Mouse (Mus musculus) stomach, postnatal 0 days (tissue): ENCODE measurements around the gene Myo9a. TPM values are rescaled to one million over a fixed set of nuclear protein-coding genes. Genes with fewer than 3 reads are reported as not detected.

Source experiments
- ATAC-seq: fragments of 200-750 bp; cut with Nextera tagmentation; 2 replicates; pipeline ENCODE4 v1.8.0; 2017; ENCODE audit not compliant: low FRiP score, low TSS enrichment
- DNase-seq: peaks from one replicate; pipeline ENCODE4 v3.0.0-alpha.2; 2016; ENCODE audit warnings: low spot score
- H3K27ac ChIP-seq: fragments of 300-500 bp; sonication (generic); replicated peaks from 2 replicates; pipeline ENCODE4 v1.5.1; 2014; ENCODE audit warnings: mild to moderate bottlenecking, control low read depth
- H3K27me3 ChIP-seq: fragments of 300-500 bp; sonication (generic); 2 replicates; pipeline ENCODE4 v1.6.1; 2014; ENCODE audit warnings: low read length; ENCODE audit not compliant: control insufficient read depth, insufficient read depth
- H3K36me3 ChIP-seq: fragments of 300-500 bp; sonication (generic); 2 replicates; pipeline ENCODE4 v1.6.1; 2014; ENCODE audit warnings: low read length, mixed read lengths; ENCODE audit not compliant: control insufficient read depth, insufficient read depth
- H3K4me1 ChIP-seq: fragments of 300-500 bp; sonication (generic); replicated peaks from 2 replicates; pipeline ENCODE4 v1.6.1; 2014; ENCODE audit warnings: antibody characterized with exemption; ENCODE audit not compliant: control insufficient read depth, insufficient read depth
- H3K4me2 ChIP-seq: fragments of 300-500 bp; sonication (generic); replicated peaks from 2 replicates; pipeline ENCODE4 v1.6.1; 2014; ENCODE audit warnings: low read depth, mild to moderate bottlenecking, control low read depth, moderate library complexity
- H3K4me3 ChIP-seq: fragments of 300-500 bp; sonication (generic); 2 replicates; pipeline ENCODE4 v1.5.1; 2014; ENCODE audit warnings: low read depth, low read length, control low read depth
- H3K9ac ChIP-seq: fragments of 300-500 bp; sonication (generic); 2 replicates; pipeline ENCODE4 v1.6.1; 2014; ENCODE audit warnings: mild to moderate bottlenecking, low read length, control low read depth, mixed read lengths
- H3K9me3 ChIP-seq: fragments of 300-500 bp; sonication (generic); 2 replicates; pipeline ENCODE4 v1.6.1; 2016; ENCODE audit warnings: low read length; ENCODE audit not compliant: control insufficient read depth
- CTCF ChIP-seq: IDR thresholded peaks from 2 replicates; pipeline ENCODE4 v1.5.1; 2016; ENCODE audit warnings: antibody characterized with exemption, low read depth, mild to moderate bottlenecking, moderate library complexity
- EP300 ChIP-seq: optimal IDR thresholded peaks from 2 replicates; pipeline ENCODE3; 2016; ENCODE audit warnings: antibody characterized with exemption
- WGBS: fragments of 180-500 bp; shearing (Covaris S2); extraction: QIAGEN DNeasy Blood & Tissue Kit; methylation state at CpG from one replicate; pipeline ENCODE4 v1.1.7; 2014; 5-methylcytosine and 5-hydroxymethylcytosine counted together
- polyA plus RNA-seq: library from polyadenylated mRNA; unstranded; fragments of >200 nt; fragmentation: Nextera tagmentation; extraction: Ambion mirVana; gene quantifications from 2 replicates; pipeline ENCODE4 v1.2.1, GENCODE M21; 2015

Gene Myo9a
- polyA plus RNA-seq, 1 experiment from 2014 or later: 4.0 TPM

DNA sequence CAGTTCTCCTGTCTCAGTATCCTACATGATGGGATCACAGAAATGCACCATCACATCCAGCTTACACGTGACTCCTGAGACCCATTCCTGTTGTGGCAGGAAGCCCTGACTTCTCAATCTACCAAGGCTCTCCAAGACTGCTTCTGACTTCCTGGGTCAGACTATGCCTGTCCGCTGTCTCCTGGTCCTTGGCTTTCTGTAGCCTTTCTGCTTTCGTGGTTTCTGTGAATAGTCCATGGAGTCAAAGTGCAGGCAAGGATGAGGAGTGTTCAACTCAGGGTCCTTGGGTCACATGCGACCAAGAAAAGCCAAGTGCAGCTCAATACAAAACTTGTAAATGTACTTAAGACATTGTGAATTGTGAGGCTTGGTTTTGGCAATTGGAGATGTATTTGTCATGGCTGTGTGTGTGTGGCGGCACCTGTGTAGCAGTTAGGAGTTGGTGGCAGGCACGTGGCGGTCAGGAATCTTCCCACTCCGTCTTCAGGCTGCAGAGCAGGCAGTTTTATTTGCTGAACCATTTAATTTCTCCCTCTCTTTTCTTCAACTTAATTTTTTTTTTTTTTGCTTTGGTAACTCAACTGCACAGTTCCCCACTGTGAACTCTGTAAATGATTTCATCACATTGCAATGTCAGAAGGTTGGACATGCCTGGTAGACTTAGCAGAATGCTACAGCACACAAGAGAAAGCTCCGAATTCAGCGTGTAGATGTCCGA is 23.0 kb upstream of the Myo9a start:
- H3K36me3 ChIP-seq: no peaks in the 10 kb centered on the region
- DNase-seq (no peak), ATAC-seq (no peak)
- TF ChIP-seq CTCF (no peak), EP300 (no peak)
- no peak overlapping the region for H3K4me3 ChIP-seq
- no peak overlapping the region for H3K9ac ChIP-seq
- no peaks in the 10 kb centered on the region for H3K27me3 ChIP-seq
- no peak overlapping the region for H3K4me2 ChIP-seq
- H3K27ac ChIP-seq: no peak overlapping the region
- no peaks in the 10 kb centered on the region for H3K9me3 ChIP-seq
- WGBS: 74% methylated on average over 11 of the region's 11 CpGs
- H3K4me1 ChIP-seq: no peaks in the 10 kb centered on the region; the same call in 1 of the 2 replicates

- no peak overlapping the region for H3K27ac ChIP-seq
- no peaks in the 10 kb centered on the region for H3K4me1 ChIP-seq
- TF ChIP-seq EP300 (no peak), CTCF (no peak)
- WGBS: 84% methylated on average over 5 of the region's 5 CpGs
- H3K36me3 ChIP-seq: no peaks in the 10 kb centered on the region
- no peak overlapping the region for H3K4me3 ChIP-seq
- ATAC-seq (no peak), DNase-seq (no peak)
- H3K4me2 ChIP-seq: no peak overlapping the region
- no peak overlapping the region for H3K9ac ChIP-seq
- no peaks in the 10 kb centered on the region for H3K27me3 ChIP-seq
- no peaks in the 10 kb centered on the region for H3K9me3 ChIP-seq
These were observed 19.6 kb upstream of the Myo9a start for GRCm38 (mm10) chr9:59731136-59731535.

GRCm38 (mm10) chr9:59733075-59733474 is 17.6 kb upstream of the Myo9a start:
- Histone ChIP-seq H3K27ac (peak overlapping the region; percentile 53), H3K27me3 (no peaks in the 10 kb centered on the region), H3K4me3 (no peak overlapping the region), H3K9ac (no peak overlapping the region), H3K4me2 (no peak overlapping the region), H3K36me3 (no peaks in the 10 kb centered on the region), H3K9me3 (no peaks in the 10 kb centered on the region), H3K4me1 (no peaks in the 10 kb centered on the region)
- TF ChIP-seq EP300: no peak
- no peak for TF ChIP-seq CTCF
- 54% methylated on average over 6 of the region's 6 CpGs for WGBS
- DNase-seq (no peak), ATAC-seq (0 out of 2 replicates have a peak, but pooled peaks have one; percentile 35)

DNA sequence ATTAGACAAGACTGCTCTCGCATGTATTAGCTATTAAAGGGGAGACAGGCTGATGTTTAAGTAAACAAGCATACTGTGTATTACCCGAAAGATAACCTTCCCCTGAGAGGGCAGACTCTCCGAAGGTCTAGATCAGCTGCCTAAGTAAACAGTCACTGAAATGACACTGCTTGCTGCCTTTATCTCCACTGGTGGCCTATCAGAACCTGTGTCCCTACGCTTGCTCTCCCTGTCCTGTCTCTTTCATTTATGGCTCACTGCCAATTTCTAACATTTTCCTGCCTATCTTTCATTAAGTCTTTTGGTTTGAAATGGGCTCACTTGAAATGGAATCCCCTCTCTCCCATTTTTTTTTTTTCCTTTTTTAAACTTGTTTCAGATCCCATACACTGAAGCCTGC is 15.3 kb upstream of the Myo9a start:
- WGBS: 37% methylated on average over 4 of the region's 4 CpGs
- no peak for TF ChIP-seq CTCF
- TF ChIP-seq EP300: no peak
- no peak for ATAC-seq
- no peaks in the 10 kb centered on the region for H3K9me3 ChIP-seq
- no peak overlapping the region for H3K9ac ChIP-seq
- no peak overlapping the region for H3K27ac ChIP-seq
- DNase-seq: no peak
- H3K4me2 ChIP-seq: no peak overlapping the region
- H3K4me1 ChIP-seq: no peaks in the 10 kb centered on the region
- H3K27me3 ChIP-seq: no peaks in the 10 kb centered on the region
- no peak overlapping the region for H3K4me3 ChIP-seq
- no peaks in the 10 kb centered on the region for H3K36me3 ChIP-seq

- Histone ChIP-seq H3K27me3 (no peaks in the 10 kb centered on the region), H3K4me3 (no peak overlapping the region), H3K4me2 (no peak overlapping the region), H3K9me3 (no peaks in the 10 kb centered on the region), H3K9ac (no peak overlapping the region), H3K4me1 (no peaks in the 10 kb centered on the region), H3K36me3 (no peaks in the 10 kb centered on the region), H3K27ac (no peak overlapping the region)
- ATAC-seq: no peak
- DNase-seq: no peak
- TF ChIP-seq EP300: no peak
- TF ChIP-seq CTCF: no peak
- WGBS: 52% methylated on average over 2 of the region's 2 CpGs
These were observed 10.1 kb upstream of the Myo9a start for GRCm38 (mm10) chr9:59740593-59740992.

- WGBS: 94% methylated on average over 3 of the region's 3 CpGs
- DNase-seq: no peak
These were observed 6.8 kb upstream of the Myo9a start for GRCm38 (mm10) chr9:59743903-59744302.

More at GRCm38 (mm10) chr9:59743903-59744302, 6.8 kb upstream of the Myo9a start:
- Histone ChIP-seq H3K9ac (no peak overlapping the region), H3K27ac (no peak overlapping the region), H3K27me3 (no peaks in the 10 kb centered on the region), H3K4me1 (no peaks in the 10 kb centered on the region), H3K4me2 (no peak overlapping the region), H3K4me3 (no peak overlapping the region), H3K9me3 (no peaks in the 10 kb centered on the region), H3K36me3 (no peaks in the 10 kb centered on the region)
- TF ChIP-seq EP300 (no peak), CTCF (no peak)
- no peak for ATAC-seq
